Mouse (Mus musculus): ENCODE data around the gene Fbxo6. TPM values are rescaled to one million over a fixed set of nuclear protein-coding genes. Genes with fewer than 3 reads are reported as not detected.
A peak's percentile ranks its signal among the peaks of the same experiment; 100 is the strongest.
"Not testable (repeated sequence)": the region's sequence is repeated elsewhere in the genome, so short reads cannot be mapped to it uniquely, and the experiment has no call there.

Fbxo6 gene
- polyA plus RNA-seq, 1 experiment from 2014 or later = 16.0 TPM

DNA sequence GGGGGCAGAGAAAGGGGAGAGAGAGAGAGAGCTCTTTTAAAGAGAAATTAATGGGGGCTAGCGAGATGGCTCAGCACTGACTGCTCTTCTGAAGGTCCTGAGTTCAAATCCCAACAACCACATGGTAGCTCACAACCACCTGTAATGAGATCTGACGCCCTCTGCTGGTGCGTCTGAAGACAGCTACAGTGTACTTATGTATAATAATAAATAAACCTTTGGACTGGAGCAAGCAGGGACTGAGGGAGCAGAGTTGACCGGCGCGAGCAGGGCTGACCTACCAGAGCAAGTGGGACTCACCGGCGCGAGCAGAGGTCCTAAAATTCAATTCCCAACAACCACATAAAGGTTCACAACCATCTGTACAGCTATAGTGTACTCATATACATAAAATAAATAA lies 32.4 kb downstream of the Fbxo6 start:
- 81% methylated on average over 9 of the region's 9 CpGs for WGBS
- H3K4me3 ChIP-seq (replicated peaks); H3K27me3 ChIP-seq (replicated peaks); H3K9me3 ChIP-seq; H3K27ac ChIP-seq; H3K36me3 ChIP-seq; H3K4me1 ChIP-seq (replicated peaks); H3K4me2 ChIP-seq (replicated peaks); ATAC-seq; H3K9ac ChIP-seq: not testable (repeated sequence)

- 73% methylated on average over 4 of the region's 4 CpGs for WGBS
- no peak overlapping the region for H3K4me3 ChIP-seq (replicated peaks)
Measured at GRCm38 (mm10) chr4:148117392-148117791, 34.5 kb downstream of the Fbxo6 start.

GRCm38 (mm10) chr4:148116657-148117056 lies 35.3 kb downstream of the Fbxo6 start:
- Histone ChIP-seq H3K9me3 (no peaks in the 10 kb centered on the region), H3K36me3 (no peaks in the 10 kb centered on the region), H3K27me3 (replicated peaks) (no peaks in the 10 kb centered on the region; the same call in 1 of the 2 replicates), H3K27ac (no peak overlapping the region), H3K4me2 (replicated peaks) (no peak overlapping the region), H3K4me3 (replicated peaks) (no peak overlapping the region), H3K9ac (no peak overlapping the region), H3K4me1 (replicated peaks) (peaks cover 7% of the 10 kb centered on the region)
- 73% methylated on average over 4 of the region's 4 CpGs for WGBS
- no peak for ATAC-seq

More at GRCm38 (mm10) chr4:148117392-148117791, 34.5 kb downstream of the Fbxo6 start:
- Histone ChIP-seq H3K4me2 (replicated peaks) (no peak overlapping the region), H3K36me3 (no peaks in the 10 kb centered on the region), H3K9ac (no peak overlapping the region), H3K27me3 (replicated peaks) (no peaks in the 10 kb centered on the region; the same call in 1 of the 2 replicates), H3K4me1 (replicated peaks) (peaks cover 7% of the 10 kb centered on the region), H3K27ac (no peak overlapping the region), H3K9me3 (no peaks in the 10 kb centered on the region)
- no peak for ATAC-seq

DNA sequence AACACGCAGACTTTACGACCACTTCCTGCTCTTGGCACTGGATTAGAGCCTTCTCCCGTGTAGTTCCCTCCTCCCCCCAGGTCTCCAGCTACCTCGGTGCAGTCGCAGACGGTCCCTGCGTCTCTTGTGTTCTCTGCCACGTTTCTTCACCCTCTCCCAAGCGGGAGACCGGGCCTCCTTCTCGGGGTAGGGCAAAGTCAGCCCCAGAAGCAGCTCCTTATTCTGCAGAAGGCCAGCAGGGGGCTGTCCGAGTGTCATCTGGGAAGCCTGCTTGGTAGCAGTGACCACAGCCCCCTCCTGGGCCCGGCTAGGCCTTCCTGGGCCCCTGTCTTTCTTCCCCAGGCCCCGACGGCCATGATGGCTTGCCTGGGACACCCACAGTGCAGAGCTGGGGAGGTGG lies 36.5 kb downstream of the Fbxo6 start:
- H3K4me2 ChIP-seq (replicated peaks) = peak overlapping the region; percentile 41
- H3K9ac ChIP-seq = 0 out of 2 replicates have a peak overlapping the region, but pooled peaks have one; percentile 26

DNA sequence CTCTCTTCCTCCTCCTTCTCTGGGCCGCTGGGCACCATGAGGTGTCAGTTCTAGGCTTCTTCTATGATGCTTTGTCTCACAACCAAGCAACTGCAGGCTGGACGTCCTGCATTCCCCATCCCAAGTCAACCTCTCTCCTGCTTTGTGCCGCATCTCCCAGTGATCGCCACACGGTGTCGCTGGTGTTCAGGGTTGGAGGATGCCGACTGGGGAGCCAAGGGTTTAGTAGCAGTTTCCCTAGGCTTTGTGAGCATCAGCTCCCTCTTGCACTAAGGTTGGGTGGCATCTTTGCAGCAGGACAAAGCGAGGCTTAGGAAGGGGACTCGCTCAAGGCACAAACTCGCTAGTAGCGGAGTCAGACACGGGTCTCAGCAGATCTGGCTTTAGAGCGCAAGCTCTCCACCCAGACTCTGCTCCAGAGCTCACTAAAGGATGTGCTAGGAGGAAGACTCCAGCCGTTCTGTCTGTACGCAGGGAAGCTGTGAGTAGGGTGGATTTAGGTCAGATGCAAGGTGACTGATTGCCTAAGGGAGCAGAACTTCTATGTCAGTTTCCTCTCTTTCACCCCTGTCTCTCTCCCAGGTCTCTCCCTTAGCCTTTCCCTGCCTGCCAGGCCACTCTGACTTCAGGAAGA lies 37.1 kb downstream of the Fbxo6 start:
- ATAC-seq = peak; percentile 82
- Histone ChIP-seq H3K9me3 (no peaks in the 10 kb centered on the region), H3K4me2 (replicated peaks) (peak overlapping the region; percentile 41; the same call in 1 of the 2 replicates), H3K36me3 (no peaks in the 10 kb centered on the region), H3K4me3 (replicated peaks) (no peak overlapping the region; the same call in 1 of the 2 replicates), H3K4me1 (replicated peaks) (peaks cover 7% of the 10 kb centered on the region), H3K9ac (0 out of 2 replicates have a peak overlapping the region, but pooled peaks have one; percentile 26), H3K27ac (no peak overlapping the region), H3K27me3 (replicated peaks) (no peaks in the 10 kb centered on the region; the same call in 1 of the 2 replicates)
- WGBS = 4% methylated on average over 15 of the region's 15 CpGs

More for the DNA sequence above, 36.5 kb downstream of the Fbxo6 start:
- 3% methylated on average over 15 of the region's 15 CpGs for WGBS
- ATAC-seq = peak; percentile 46
- H3K9me3 ChIP-seq = no peaks in the 10 kb centered on the region
- peaks cover 7% of the 10 kb centered on the region for H3K4me1 ChIP-seq (replicated peaks)
- no peak overlapping the region; the same call in 1 of the 2 replicates for H3K4me3 ChIP-seq (replicated peaks)
- no peak overlapping the region for H3K27ac ChIP-seq
- no peaks in the 10 kb centered on the region; the same call in 1 of the 2 replicates for H3K27me3 ChIP-seq (replicated peaks)
- H3K36me3 ChIP-seq = no peaks in the 10 kb centered on the region

GRCm38 (mm10) chr4:148112519-148112918 lies 39.4 kb downstream of the Fbxo6 start:
- peak; percentile 54; the same call in 1 of the 2 replicates for ATAC-seq

DNA sequence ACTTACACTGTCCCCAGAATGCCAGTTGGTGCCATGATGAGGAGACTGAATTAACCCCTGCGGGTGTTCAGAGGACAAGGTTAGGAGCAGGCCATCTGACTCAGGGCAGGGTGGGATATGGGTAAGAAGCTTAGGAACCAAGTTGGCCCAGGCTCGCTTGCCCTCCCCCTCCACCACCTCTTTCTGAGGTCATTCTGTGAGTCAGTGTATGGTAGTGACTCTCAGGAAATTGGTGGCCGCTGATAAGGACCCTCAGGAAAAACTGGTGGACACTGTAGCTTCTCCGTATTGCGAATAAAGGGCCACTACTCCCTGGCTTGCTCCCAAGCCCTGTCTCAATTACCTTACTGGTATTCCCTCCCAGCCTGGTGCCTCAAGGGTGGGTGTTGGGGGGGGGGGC lies 42.7 kb downstream of the Fbxo6 start:
- 85% methylated on average over 5 of the region's 5 CpGs for WGBS

More at GRCm38 (mm10) chr4:148112519-148112918, 39.4 kb downstream of the Fbxo6 start:
- no peak overlapping the region for H3K27ac ChIP-seq
- no peak overlapping the region for H3K4me3 ChIP-seq (replicated peaks)
- no peaks in the 10 kb centered on the region; the same call in 1 of the 2 replicates for H3K27me3 ChIP-seq (replicated peaks)
- H3K9me3 ChIP-seq = no peaks in the 10 kb centered on the region
- no peak overlapping the region for H3K4me2 ChIP-seq (replicated peaks)
- H3K4me1 ChIP-seq (replicated peaks) = peaks cover 9% of the 10 kb centered on the region
- H3K9ac ChIP-seq = no peak overlapping the region
- 68% methylated on average over 12 of the region's 12 CpGs for WGBS
- H3K36me3 ChIP-seq = no peaks in the 10 kb centered on the region

GRCm38 (mm10) chr4:148108565-148109100 lies 43.3 kb downstream of the Fbxo6 start:
- 57% methylated on average over 7 of the region's 7 CpGs for WGBS
- 0 out of 2 replicates have a peak, but pooled peaks cover 2% of the 10 kb centered on the region for H3K4me1 ChIP-seq (replicated peaks)
- no peaks in the 10 kb centered on the region for H3K9me3 ChIP-seq
- H3K4me2 ChIP-seq (replicated peaks) = no peak overlapping the region
- no peak overlapping the region for H3K4me3 ChIP-seq (replicated peaks)
- H3K36me3 ChIP-seq = no peaks in the 10 kb centered on the region
- H3K27me3 ChIP-seq (replicated peaks) = no peaks in the 10 kb centered on the region
- no peak overlapping the region for H3K9ac ChIP-seq
- H3K27ac ChIP-seq = no peak overlapping the region
- no peak for ATAC-seq

More for the DNA sequence above, 42.7 kb downstream of the Fbxo6 start:
- no peak overlapping the region for H3K27ac ChIP-seq
- H3K4me1 ChIP-seq (replicated peaks) = 0 out of 2 replicates have a peak, but pooled peaks cover 2% of the 10 kb centered on the region
- H3K9me3 ChIP-seq = no peaks in the 10 kb centered on the region
- no peak overlapping the region for H3K4me2 ChIP-seq (replicated peaks)
- no peaks in the 10 kb centered on the region for H3K36me3 ChIP-seq
- no peaks in the 10 kb centered on the region; the same call in 1 of the 2 replicates for H3K27me3 ChIP-seq (replicated peaks)
- no peak overlapping the region for H3K9ac ChIP-seq
- no peak overlapping the region for H3K4me3 ChIP-seq (replicated peaks)
- no peak for ATAC-seq

DNA sequence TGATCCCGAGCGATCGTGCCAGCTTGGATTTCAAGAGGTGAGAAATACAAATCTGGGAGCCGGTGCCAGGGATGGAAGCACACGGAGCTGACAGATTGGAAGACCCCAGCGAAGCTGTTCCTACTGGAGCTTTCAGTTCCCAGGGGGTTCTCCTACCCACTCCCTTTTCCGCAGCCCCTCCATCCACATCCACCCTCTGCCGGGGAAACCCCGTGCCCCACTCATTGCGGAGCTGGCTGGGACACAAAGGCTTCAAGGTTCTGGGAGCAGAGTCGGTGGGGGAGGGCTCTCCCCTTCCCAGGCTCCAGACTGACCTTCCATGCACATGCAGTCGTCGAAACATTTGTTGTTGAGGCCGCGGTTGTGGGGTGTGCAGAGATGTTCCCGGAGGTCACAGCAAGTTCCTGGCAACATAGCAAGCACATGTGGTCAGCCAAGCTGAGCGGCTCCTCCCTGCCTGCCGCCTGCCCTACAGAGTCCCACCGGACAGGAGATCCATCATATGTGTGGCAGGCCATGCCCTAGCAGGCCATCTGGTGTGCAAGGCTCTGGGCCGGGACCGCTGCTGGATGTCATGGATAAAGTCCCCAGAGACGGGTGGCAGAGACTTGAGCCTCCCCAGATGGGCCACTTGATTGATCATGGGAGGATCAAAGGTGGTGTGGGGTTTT lies 44.2 kb downstream of the Fbxo6 start:
- Histone ChIP-seq H3K27me3 (replicated peaks) (no peaks in the 10 kb centered on the region), H3K27ac (no peak overlapping the region), H3K4me2 (replicated peaks) (no peak overlapping the region), H3K9ac (no peak overlapping the region), H3K36me3 (no peaks in the 10 kb centered on the region), H3K4me1 (replicated peaks) (0 out of 2 replicates have a peak, but pooled peaks cover 2% of the 10 kb centered on the region), H3K9me3 (no peaks in the 10 kb centered on the region), H3K4me3 (replicated peaks) (no peak overlapping the region)
- no peak; the same call in 1 of the 2 replicates for ATAC-seq
- WGBS = 32% methylated on average over 22 of the region's 22 CpGs

- no peak overlapping the region for H3K27ac ChIP-seq
Measured at GRCm38 (mm10) chr4:148104146-148104545, 47.8 kb downstream of the Fbxo6 start.

GRCm38 (mm10) chr4:148101801-148102527 lies 50.0 kb downstream of the Fbxo6 start:
- WGBS = 20% methylated on average over 29 of the region's 29 CpGs
- H3K4me1 ChIP-seq (replicated peaks) = peaks cover 8% of the 10 kb centered on the region; the same call in 1 of the 2 replicates
- H3K36me3 ChIP-seq = no peaks in the 10 kb centered on the region
- no peak overlapping the region for H3K9ac ChIP-seq
- no peak overlapping the region for H3K27ac ChIP-seq
- H3K9me3 ChIP-seq = no peaks in the 10 kb centered on the region
- H3K27me3 ChIP-seq (replicated peaks) = no peaks in the 10 kb centered on the region; the same call in 1 of the 2 replicates
- H3K4me2 ChIP-seq (replicated peaks) = peak overlapping the region; percentile 57
- ATAC-seq = peak; percentile 77
- 0 out of 2 replicates have a peak overlapping the region, but pooled peaks have one; percentile 15 for H3K4me3 ChIP-seq (replicated peaks)

More at GRCm38 (mm10) chr4:148104146-148104545, 47.8 kb downstream of the Fbxo6 start:
- Histone ChIP-seq H3K4me3 (replicated peaks) (no peak overlapping the region), H3K9ac (no peak overlapping the region), H3K4me1 (replicated peaks) (peaks cover 10% of the 10 kb centered on the region; the same call in 1 of the 2 replicates), H3K36me3 (no peaks in the 10 kb centered on the region), H3K27me3 (replicated peaks) (no peaks in the 10 kb centered on the region; the same call in 1 of the 2 replicates), H3K9me3 (no peaks in the 10 kb centered on the region), H3K4me2 (replicated peaks) (no peak overlapping the region)
- ATAC-seq = no peak
- 84% methylated on average over 3 of the region's 3 CpGs for WGBS

Measured in intestine, embryonic 15.5 days (tissue).